Mouse (Mus musculus): ENCODE measurements at regions not wholly inside any gene's neighbourhood (a gene's known extent, or its start where the extent isn't known, plus 50 kb on each side); places are given as distances from the start of the nearest gene placed in this dataset.

DNA sequence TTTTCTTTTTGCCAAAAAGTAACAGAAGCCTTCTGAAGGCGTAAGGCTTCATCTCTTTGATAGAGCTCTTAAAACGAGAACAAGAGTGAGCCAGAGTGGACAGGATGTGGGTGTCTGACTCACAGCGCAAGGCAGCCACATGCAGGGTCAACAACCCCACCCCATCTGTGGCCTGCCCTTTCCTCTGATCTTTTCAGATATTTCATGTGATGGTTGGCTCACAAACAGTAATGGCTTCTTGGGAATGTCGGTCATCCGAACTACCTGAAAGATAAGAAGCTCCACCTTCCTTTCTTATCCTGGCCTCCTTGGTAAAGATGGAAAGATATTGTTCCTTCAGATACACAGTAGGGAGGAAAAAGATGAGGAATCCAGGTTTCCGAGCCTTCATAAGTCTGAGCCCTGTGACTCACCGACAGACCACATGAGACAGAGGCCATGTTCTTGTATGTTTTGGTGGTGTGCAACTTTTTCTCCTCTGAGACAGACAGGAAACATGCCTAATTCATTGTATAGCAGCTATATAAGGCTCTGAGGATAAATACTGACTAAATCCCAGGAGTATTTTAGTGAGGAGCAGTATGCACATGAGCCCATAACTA is 254.9 kb downstream of the Btg1 start:
- 54% methylated on average over 7 of the region's 7 CpGs for WGBS
- no peak overlapping the region for H3K4me3 ChIP-seq (replicated peaks; ENCODE audit: control insufficient read depth, low read depth, low read length)
- TF ChIP-seq POLR2A (IDR thresholded peaks at IDR 0.05; ENCODE audit: borderline replicate concordance, control insufficient read depth, low read depth, low read length): no peak
- TF ChIP-seq CTCF (IDR thresholded peaks at IDR 0.05; ENCODE audit: control insufficient read depth, insufficient read depth, low read length): no peak
- H3K4me1 ChIP-seq (ENCODE audit: control insufficient read depth, insufficient read depth, low read length): no peaks in the 10 kb centered on the region
- H3K27ac ChIP-seq (ENCODE audit: control insufficient read depth, insufficient read depth, low read depth, low read length, poor library complexity): no peak overlapping the region

DNA sequence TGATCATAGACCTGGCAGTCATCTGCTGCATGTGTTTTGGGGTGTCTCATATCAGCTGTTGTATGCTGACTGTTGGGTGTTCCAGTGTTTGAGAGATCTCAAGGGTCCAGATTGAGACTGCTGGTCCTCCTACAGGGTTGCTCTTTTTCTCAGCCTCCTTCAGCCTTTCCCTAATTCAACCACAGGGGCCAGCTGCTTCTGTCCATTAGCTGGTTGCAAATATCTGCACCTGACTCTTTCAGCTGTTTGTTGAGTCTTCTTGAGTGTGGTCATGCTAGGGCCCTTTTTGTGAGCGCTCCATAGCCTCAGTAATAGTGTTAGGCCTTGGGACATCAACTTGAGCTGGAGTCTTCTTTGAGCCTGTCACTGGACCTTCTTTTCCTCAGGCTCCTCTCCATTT is 257.8 kb downstream of the Btg1 start:
- Histone ChIP-seq H3K27ac (ENCODE audit: control insufficient read depth, insufficient read depth, low read depth, low read length, poor library complexity) (no peak overlapping the region), H3K4me1 (ENCODE audit: control insufficient read depth, insufficient read depth, low read length) (no peaks in the 10 kb centered on the region), H3K4me3 (replicated peaks; ENCODE audit: control insufficient read depth, low read depth, low read length) (no peak overlapping the region)
- 85% methylated on average over 1 of the region's 1 CpGs for WGBS
- no peak for TF ChIP-seq POLR2A (IDR thresholded peaks at IDR 0.05; ENCODE audit: borderline replicate concordance, control insufficient read depth, low read depth, low read length)
- no peak for TF ChIP-seq CTCF (IDR thresholded peaks at IDR 0.05; ENCODE audit: control insufficient read depth, insufficient read depth, low read length)

DNA sequence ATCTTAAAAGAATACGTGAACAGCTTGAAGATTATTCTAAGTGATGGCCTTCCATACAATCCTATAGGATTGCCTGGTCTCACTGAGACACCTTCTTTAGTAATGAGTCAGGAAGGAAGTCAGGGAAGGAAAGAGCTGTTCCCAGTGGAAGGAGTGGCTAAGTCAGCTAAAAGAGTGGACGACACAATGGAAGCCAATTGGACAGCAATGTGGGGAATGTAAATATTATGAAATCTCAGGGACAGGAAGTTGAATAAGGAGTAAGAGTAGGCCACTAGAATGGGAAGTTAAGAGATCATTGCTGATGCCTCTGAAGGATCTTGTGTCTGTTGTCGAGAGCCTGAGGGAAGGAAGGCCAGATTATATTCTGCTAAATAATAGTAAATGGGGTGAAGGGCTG is 258.9 kb downstream of the Btg1 start:
- no peak for TF ChIP-seq CTCF (IDR thresholded peaks at IDR 0.05; ENCODE audit: control insufficient read depth, insufficient read depth, low read length)
- no peak for TF ChIP-seq POLR2A (IDR thresholded peaks at IDR 0.05; ENCODE audit: borderline replicate concordance, control insufficient read depth, low read depth, low read length)
- H3K4me3 ChIP-seq (replicated peaks; ENCODE audit: control insufficient read depth, low read depth, low read length): no peak overlapping the region
- 50% methylated on average over 3 of the region's 3 CpGs for WGBS
- no peak overlapping the region for H3K27ac ChIP-seq (ENCODE audit: control insufficient read depth, insufficient read depth, low read depth, low read length, poor library complexity)
- H3K4me1 ChIP-seq (ENCODE audit: control insufficient read depth, insufficient read depth, low read length): no peaks in the 10 kb centered on the region

DNA sequence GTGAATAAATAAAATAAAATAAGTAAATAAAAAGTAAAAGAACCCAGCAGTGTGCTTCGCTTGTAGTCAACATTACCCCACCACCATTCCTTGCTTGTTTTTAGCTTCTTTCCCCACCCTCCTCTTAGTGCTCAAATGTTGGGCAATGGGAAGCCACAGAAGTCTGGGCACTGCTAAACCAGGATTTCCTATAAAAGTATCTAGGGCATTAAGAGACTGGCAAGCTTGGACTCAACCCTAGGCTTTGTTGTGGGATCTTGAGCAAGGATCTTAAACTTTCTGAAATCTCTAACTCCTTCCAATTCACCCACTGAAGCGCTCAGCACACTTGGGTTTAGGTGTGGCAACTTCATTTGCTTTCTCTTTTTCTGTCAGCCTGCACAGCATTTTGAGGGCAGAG is 262.6 kb downstream of the Btg1 start:
- WGBS: 54% methylated on average over 2 of the region's 2 CpGs
- TF ChIP-seq POLR2A (IDR thresholded peaks at IDR 0.05; ENCODE audit: borderline replicate concordance, control insufficient read depth, low read depth, low read length): no peak
- no peak for TF ChIP-seq CTCF (IDR thresholded peaks at IDR 0.05; ENCODE audit: control insufficient read depth, insufficient read depth, low read length)
- Histone ChIP-seq H3K4me1 (ENCODE audit: control insufficient read depth, insufficient read depth, low read length) (no peaks in the 10 kb centered on the region), H3K27ac (ENCODE audit: control insufficient read depth, insufficient read depth, low read depth, low read length, poor library complexity) (no peak overlapping the region), H3K4me3 (replicated peaks; ENCODE audit: control insufficient read depth, low read depth, low read length) (no peak overlapping the region)

- H3K27ac ChIP-seq (ENCODE audit: control insufficient read depth, insufficient read depth, low read depth, low read length, poor library complexity): no peak overlapping the region
Observed at GRCm38 (mm10) chr10:96880771-96881170, 264.0 kb downstream of the Btg1 start.

DNA sequence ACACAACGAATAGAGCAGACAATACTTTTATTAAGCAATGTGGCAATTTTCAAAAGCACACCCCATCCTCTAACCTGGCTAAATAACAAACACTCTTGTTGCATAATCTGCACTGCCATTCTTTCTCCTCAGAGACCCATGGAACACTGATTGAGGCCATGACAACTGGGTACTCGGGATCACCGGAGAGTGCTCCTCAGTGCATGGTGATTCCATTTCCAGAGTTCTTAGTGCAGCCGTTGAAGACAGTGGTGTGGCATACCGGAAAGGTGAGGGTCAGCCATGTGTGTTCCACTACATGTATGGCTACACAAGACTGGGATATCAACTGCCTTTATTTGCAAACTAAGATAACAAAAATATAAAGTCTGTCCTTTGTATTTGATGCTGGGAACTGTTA is 264.4 kb downstream of the Btg1 start:
- 76% methylated on average over 5 of the region's 5 CpGs for WGBS
- Histone ChIP-seq H3K27ac (ENCODE audit: control insufficient read depth, insufficient read depth, low read depth, low read length, poor library complexity) (no peak overlapping the region), H3K4me3 (replicated peaks; ENCODE audit: control insufficient read depth, low read depth, low read length) (no peak overlapping the region), H3K4me1 (ENCODE audit: control insufficient read depth, insufficient read depth, low read length) (no peaks in the 10 kb centered on the region)
- TF ChIP-seq CTCF (IDR thresholded peaks at IDR 0.05; ENCODE audit: control insufficient read depth, insufficient read depth, low read length): no peak
- TF ChIP-seq POLR2A (IDR thresholded peaks at IDR 0.05; ENCODE audit: borderline replicate concordance, control insufficient read depth, low read depth, low read length): no peak

More at GRCm38 (mm10) chr10:96880771-96881170, 264.0 kb downstream of the Btg1 start:
- Histone ChIP-seq H3K4me3 (replicated peaks; ENCODE audit: control insufficient read depth, low read depth, low read length) (no peak overlapping the region), H3K4me1 (ENCODE audit: control insufficient read depth, insufficient read depth, low read length) (no peaks in the 10 kb centered on the region)
- TF ChIP-seq POLR2A (IDR thresholded peaks at IDR 0.05; ENCODE audit: borderline replicate concordance, control insufficient read depth, low read depth, low read length) (no peak), CTCF (IDR thresholded peaks at IDR 0.05; ENCODE audit: control insufficient read depth, insufficient read depth, low read length) (no peak)
- 57% methylated on average over 5 of the region's 5 CpGs for WGBS

GRCm38 (mm10) chr10:96881660-96882059 is 264.9 kb downstream of the Btg1 start:
- Histone ChIP-seq H3K4me1 (ENCODE audit: control insufficient read depth, insufficient read depth, low read length) (no peaks in the 10 kb centered on the region), H3K27ac (ENCODE audit: control insufficient read depth, insufficient read depth, low read depth, low read length, poor library complexity) (no peak overlapping the region), H3K4me3 (replicated peaks; ENCODE audit: control insufficient read depth, low read depth, low read length) (no peak overlapping the region)
- 72% methylated on average over 2 of the region's 2 CpGs for WGBS
- TF ChIP-seq CTCF (IDR thresholded peaks at IDR 0.05; ENCODE audit: control insufficient read depth, insufficient read depth, low read length) (no peak), POLR2A (IDR thresholded peaks at IDR 0.05; ENCODE audit: borderline replicate concordance, control insufficient read depth, low read depth, low read length) (no peak)

DNA sequence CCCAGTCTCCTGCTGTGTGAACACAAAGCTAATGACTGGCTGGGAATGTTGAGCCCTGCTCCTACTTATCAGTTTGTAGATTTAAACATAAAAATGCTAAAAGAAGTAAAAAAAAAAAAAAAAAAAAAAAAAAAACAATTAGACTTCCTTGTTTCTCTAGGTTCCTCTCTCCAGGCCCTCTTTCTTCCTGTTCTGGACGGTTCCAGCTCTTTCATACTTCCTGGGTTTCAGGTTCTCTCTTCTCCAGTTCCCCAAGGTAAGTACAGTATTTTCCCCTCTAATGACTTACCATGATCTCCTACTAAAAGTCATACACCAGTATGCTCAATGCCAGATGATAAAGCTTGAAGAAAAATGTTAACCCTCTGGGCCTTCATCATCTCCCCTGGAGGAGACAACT is 284.3 kb downstream of the Btg1 start:
- no peaks in the 10 kb centered on the region for H3K4me1 ChIP-seq (ENCODE audit: control insufficient read depth, insufficient read depth, low read length)
- no peak overlapping the region for H3K27ac ChIP-seq (ENCODE audit: control insufficient read depth, insufficient read depth, low read depth, low read length, poor library complexity)
- TF ChIP-seq CTCF (IDR thresholded peaks at IDR 0.05; ENCODE audit: control insufficient read depth, insufficient read depth, low read length) (no peak), POLR2A (IDR thresholded peaks at IDR 0.05; ENCODE audit: borderline replicate concordance, control insufficient read depth, low read depth, low read length) (no peak)
- H3K4me3 ChIP-seq (replicated peaks; ENCODE audit: control insufficient read depth, low read depth, low read length): no peak overlapping the region
- 4% methylated on average over 1 of the region's 1 CpGs for WGBS

Measured in bone marrow, adult 2 months (tissue).